Mouse (Mus musculus) heart, postnatal 0 days (tissue): Measurements from ENCODE around the gene Tdp1. TPM values are rescaled to one million over a fixed set of nuclear protein-coding genes. Genes with fewer than 3 reads are reported as not detected.

Source experiments
- ATAC-seq: fragments of 200-750 bp; cut with Nextera tagmentation; 2 replicates; pipeline ENCODE4 v1.8.0; 2017; ENCODE audit warnings: low read depth, moderate number of reproducible peaks, moderate library complexity; ENCODE audit not compliant: insufficient read depth
- DNase-seq: peaks from one replicate; pipeline ENCODE4 v3.0.0-alpha.2; 2016; ENCODE audit warnings: low spot score
- H3K27ac ChIP-seq: fragments of 300-500 bp; sonication (generic); 2 replicates; pipeline ENCODE4 v1.5.1; 2014; ENCODE audit warnings: low read depth, mild to moderate bottlenecking
- H3K27me3 ChIP-seq: fragments of 300-500 bp; sonication (generic); 2 replicates; pipeline ENCODE4 v1.6.1; 2014; ENCODE audit warnings: low read length, mixed read lengths; ENCODE audit not compliant: control insufficient read depth, insufficient read depth
- H3K36me3 ChIP-seq: fragments of 300-500 bp; sonication (generic); replicated peaks from 2 replicates; pipeline ENCODE4 v1.6.1; 2014; ENCODE audit warnings: low read length, mixed read lengths; ENCODE audit not compliant: control insufficient read depth, insufficient read depth
- H3K4me1 ChIP-seq: fragments of 300-500 bp; sonication (generic); 2 replicates; pipeline ENCODE4 v1.6.1; 2014; ENCODE audit warnings: antibody characterized with exemption; ENCODE audit not compliant: control insufficient read depth, insufficient read depth
- H3K4me2 ChIP-seq: fragments of 300-500 bp; sonication (generic); 2 replicates; pipeline ENCODE4 v1.6.1; 2014; ENCODE audit warnings: low read depth, mild to moderate bottlenecking, low read length, moderate library complexity
- H3K4me3 ChIP-seq: fragments of 300-500 bp; sonication (generic); 2 replicates; pipeline ENCODE4 v1.5.1; 2014; ENCODE audit warnings: low read depth, low read length
- H3K9ac ChIP-seq: fragments of 300-500 bp; sonication (generic); replicated peaks from 2 replicates; pipeline ENCODE4 v1.6.1; 2014; ENCODE audit warnings: low read depth, low read length, mixed read lengths
- H3K9me3 ChIP-seq: fragments of 300-500 bp; sonication (generic); replicated peaks from 2 replicates; pipeline ENCODE4 v1.6.1; 2016; ENCODE audit warnings: low read length; ENCODE audit not compliant: control insufficient read depth
- CTCF ChIP-seq: IDR thresholded peaks from 2 replicates; pipeline ENCODE4 v1.5.1; 2016; ENCODE audit warnings: antibody characterized with exemption, control low read depth, low read depth
- EP300 ChIP-seq: IDR thresholded peaks from 2 replicates; pipeline ENCODE4 v1.6.1; 2016; ENCODE audit warnings: antibody characterized with exemption, low read depth
- WGBS: fragments of 180-500 bp; shearing (Covaris S2); extraction: QIAGEN DNeasy Blood & Tissue Kit; methylation state at CpG from one replicate; pipeline ENCODE4 v1.1.7; 2014; 5-methylcytosine and 5-hydroxymethylcytosine counted together
- polyA plus RNA-seq: library from polyadenylated mRNA; unstranded; fragments of >200 nt; fragmentation: Nextera tagmentation; extraction: Ambion mirVana; gene quantifications from 2 replicates; pipeline ENCODE4 v1.2.1, GENCODE M21; 2015
- total RNA-seq: library from RNA; depleted of rRNA; stranded (reverse); fragments of >200 nt; gene quantifications from 2 replicates; pipeline ENCODE4 v1.2.3, GENCODE M21; 2014; ENCODE audit warnings: low replicate concordance

The Tdp1 gene
- total and polyA plus RNA-seq, 2 experiments from 2014 or later: 8.8 to 13.7 TPM

GRCm38 (mm10) chr12:99899991-99900390 lies 15.7 kb downstream of the Tdp1 start:
- no peaks in the 10 kb centered on the region for H3K9me3 ChIP-seq
- H3K4me1 ChIP-seq: peaks cover 7% of the 10 kb centered on the region; the same call in 1 of the 2 replicates
- peaks cover 45% of the 10 kb centered on the region for H3K36me3 ChIP-seq
- H3K4me2 ChIP-seq: no peak overlapping the region
- H3K4me3 ChIP-seq: no peak overlapping the region
- 37% methylated on average over 3 of the region's 3 CpGs for WGBS
- no peaks in the 10 kb centered on the region for H3K27me3 ChIP-seq
- no peak overlapping the region for H3K9ac ChIP-seq
- TF ChIP-seq CTCF (peak; percentile 31; the same call in 1 of the 2 replicates), EP300 (no peak)
- ATAC-seq: no peak
- no peak overlapping the region for H3K27ac ChIP-seq
- DNase-seq: no peak

GRCm38 (mm10) chr12:99901973-99902866 lies 17.9 kb downstream of the Tdp1 start:
- Histone ChIP-seq H3K27ac (peak overlapping the region; percentile 98), H3K9ac (no peak overlapping the region), H3K4me1 (peaks cover 7% of the 10 kb centered on the region; the same call in 1 of the 2 replicates), H3K4me3 (no peak overlapping the region), H3K4me2 (peak overlapping the region; percentile 25; the same call in 1 of the 2 replicates), H3K36me3 (peaks cover 45% of the 10 kb centered on the region), H3K9me3 (no peaks in the 10 kb centered on the region), H3K27me3 (no peaks in the 10 kb centered on the region)
- ATAC-seq (peak; percentile 93), DNase-seq (peak; percentile 93)
- 19% methylated on average over 8 of the region's 8 CpGs for WGBS
- TF ChIP-seq EP300 (peak; percentile 64; the same call in 1 of the 2 replicates), CTCF (0 out of 2 replicates have a peak, but pooled peaks have one; percentile 17)

GRCm38 (mm10) chr12:99902867-99903370 lies 18.6 kb downstream of the Tdp1 start:
- TF ChIP-seq CTCF: no peak
- no peak for TF ChIP-seq EP300
- H3K4me3 ChIP-seq: no peak overlapping the region
- H3K27ac ChIP-seq: peak overlapping the region; percentile 98
- peaks cover 42% of the 10 kb centered on the region for H3K36me3 ChIP-seq
- peak overlapping the region; percentile 42; the same call in 1 of the 2 replicates for H3K9ac ChIP-seq
- DNase-seq (no peak), ATAC-seq (peak; percentile 54)
- H3K4me2 ChIP-seq: peak overlapping the region; percentile 14; the same call in 1 of the 2 replicates
- 35% methylated on average over 4 of the region's 4 CpGs for WGBS
- H3K9me3 ChIP-seq: no peaks in the 10 kb centered on the region
- H3K27me3 ChIP-seq: no peaks in the 10 kb centered on the region
- H3K4me1 ChIP-seq: peaks cover 7% of the 10 kb centered on the region; the same call in 1 of the 2 replicates

- TF ChIP-seq CTCF: no peak
- no peak for TF ChIP-seq EP300
- DNase-seq (no peak), ATAC-seq (no peak)
- peaks cover 7% of the 10 kb centered on the region; the same call in 1 of the 2 replicates for H3K4me1 ChIP-seq
- no peak overlapping the region for H3K4me2 ChIP-seq
- H3K4me3 ChIP-seq: no peak overlapping the region
- H3K9ac ChIP-seq: no peak overlapping the region
- no peaks in the 10 kb centered on the region for H3K27me3 ChIP-seq
- H3K9me3 ChIP-seq: no peaks in the 10 kb centered on the region
- H3K36me3 ChIP-seq: peaks cover 45% of the 10 kb centered on the region
- 82% methylated on average over 5 of the region's 5 CpGs for WGBS
- no peak overlapping the region for H3K27ac ChIP-seq
Measured at GRCm38 (mm10) chr12:99904537-99904936, 20.2 kb downstream of the Tdp1 start.

GRCm38 (mm10) chr12:99911466-99911865 lies 27.1 kb downstream of the Tdp1 start:
- H3K4me3 ChIP-seq: no peak overlapping the region
- 80% methylated on average over 12 of the region's 12 CpGs for WGBS
- H3K36me3 ChIP-seq: peaks cover 50% of the 10 kb centered on the region

More at GRCm38 (mm10) chr12:99911466-99911865, 27.1 kb downstream of the Tdp1 start:
- Histone ChIP-seq H3K9me3 (no peaks in the 10 kb centered on the region), H3K27me3 (no peaks in the 10 kb centered on the region), H3K27ac (no peak overlapping the region), H3K4me2 (no peak overlapping the region), H3K4me1 (no peaks in the 10 kb centered on the region), H3K9ac (no peak overlapping the region)
- ATAC-seq (no peak), DNase-seq (no peak)
- no peak for TF ChIP-seq CTCF
- no peak for TF ChIP-seq EP300
